Mouse (Mus musculus) hindbrain, embryonic 14.5 days (tissue): Measurements from ENCODE around the gene Mindy4. TPM values are rescaled to one million over a fixed set of nuclear protein-coding genes. Genes with fewer than 3 reads are reported as not detected.
A peak's percentile ranks its signal among the peaks of the same experiment; 100 is the strongest.

ENCODE experiments used
- ATAC-seq: fragments of 200-750 bp; cut with Nextera tagmentation; 2 replicates; pipeline ENCODE4 v1.8.0; 2017; ENCODE audit warnings: moderate number of reproducible peaks, mild to moderate bottlenecking, moderate TSS enrichment, moderate library complexity; ENCODE audit not compliant: low FRiP score
- DNase-seq: peaks from one replicate; pipeline ENCODE4 v3.0.0-alpha.2; 2015; ENCODE audit warnings: low spot score
- H3K27ac ChIP-seq: fragments of 300-500 bp; sonication (generic); 2 replicates; pipeline ENCODE4 v1.5.1; 2014; ENCODE audit warnings: mild to moderate bottlenecking, moderate library complexity
- H3K27me3 ChIP-seq: fragments of 300-500 bp; sonication (generic); 2 replicates; pipeline ENCODE4 v1.6.1; 2014; ENCODE audit warnings: mild to moderate bottlenecking, low read length, mixed read lengths; ENCODE audit not compliant: control insufficient read depth, insufficient read depth
- H3K36me3 ChIP-seq: fragments of 300-500 bp; sonication (generic); replicated peaks from 2 replicates; pipeline ENCODE4 v1.6.1; 2014; ENCODE audit not compliant: control insufficient read depth, insufficient read depth
- H3K4me1 ChIP-seq: fragments of 300-500 bp; sonication (generic); replicated peaks from 2 replicates; pipeline ENCODE4 v1.6.1; 2014; ENCODE audit warnings: antibody characterized with exemption, low read length, mixed read lengths; ENCODE audit not compliant: control insufficient read depth, insufficient read depth
- H3K4me2 ChIP-seq: fragments of 300-500 bp; sonication (generic); replicated peaks from 2 replicates; pipeline ENCODE4 v1.6.1; 2014; ENCODE audit warnings: mild to moderate bottlenecking, moderate library complexity
- H3K4me3 ChIP-seq: fragments of 300-500 bp; sonication (generic); replicated peaks from 2 replicates; pipeline ENCODE4 v1.5.1; 2014; ENCODE audit warnings: mild to moderate bottlenecking, low read length
- H3K9ac ChIP-seq: fragments of 300-500 bp; sonication (generic); 2 replicates; pipeline ENCODE4 v1.6.1; 2014
- H3K9me3 ChIP-seq: fragments of 300-500 bp; sonication (generic); 2 replicates; pipeline ENCODE4 v1.6.1; 2016; ENCODE audit warnings: low read length; ENCODE audit not compliant: control insufficient read depth
- WGBS: fragments of 180-500 bp; shearing (Covaris S2); extraction: QIAGEN DNeasy Blood & Tissue Kit; methylation state at CpG from one replicate; pipeline ENCODE4 v1.1.7; 2014; 5-methylcytosine and 5-hydroxymethylcytosine counted together
- microRNA-seq: library from miRNA; unstranded; fragments of <30 nt; microRNA quantifications from one replicate; pipeline ENCODE4, GENCODE M21; 2016
- polyA plus RNA-seq: library from polyadenylated mRNA; unstranded; fragments of >200 nt; fragmentation: Nextera tagmentation; extraction: Ambion mirVana; gene quantifications from 2 replicates; pipeline ENCODE4 v1.2.1, GENCODE M21; 2014

Mindy4 gene
- polyA plus RNA-seq, 1 experiment from 2014 or later, result 14.2 TPM

DNA sequence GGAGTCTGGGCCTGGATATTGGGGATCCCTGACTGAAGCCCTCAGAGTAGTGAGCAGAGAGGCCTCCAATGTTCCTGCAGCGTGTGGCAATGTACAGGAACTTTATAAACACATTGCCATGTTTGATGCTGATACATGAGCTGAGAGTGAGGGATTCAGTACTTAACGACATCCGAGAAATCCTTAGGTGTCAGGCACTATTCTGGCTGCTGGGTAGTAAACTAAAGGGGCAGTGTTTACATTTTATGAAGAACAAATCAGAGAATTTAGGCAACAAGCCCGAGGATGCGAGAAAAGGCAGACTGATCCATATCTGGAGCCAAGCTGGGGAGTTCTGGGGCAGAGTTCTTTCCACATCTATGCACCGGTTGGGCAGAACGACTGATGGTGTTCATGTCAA lies 152.4 kb downstream of the Mindy4 start:
- H3K36me3 ChIP-seq, result no peaks in the 10 kb centered on the region
- H3K9ac ChIP-seq, result no peak overlapping the region
- ATAC-seq (no peak), DNase-seq (no peak)
- no peak overlapping the region for H3K4me3 ChIP-seq
- no peak overlapping the region for H3K4me2 ChIP-seq
- 90% methylated on average over 7 of the region's 7 CpGs for WGBS
- H3K4me1 ChIP-seq, result no peaks in the 10 kb centered on the region
- no peaks in the 10 kb centered on the region for H3K27me3 ChIP-seq
- H3K9me3 ChIP-seq, result no peaks in the 10 kb centered on the region
- H3K27ac ChIP-seq, result no peak overlapping the region

DNA sequence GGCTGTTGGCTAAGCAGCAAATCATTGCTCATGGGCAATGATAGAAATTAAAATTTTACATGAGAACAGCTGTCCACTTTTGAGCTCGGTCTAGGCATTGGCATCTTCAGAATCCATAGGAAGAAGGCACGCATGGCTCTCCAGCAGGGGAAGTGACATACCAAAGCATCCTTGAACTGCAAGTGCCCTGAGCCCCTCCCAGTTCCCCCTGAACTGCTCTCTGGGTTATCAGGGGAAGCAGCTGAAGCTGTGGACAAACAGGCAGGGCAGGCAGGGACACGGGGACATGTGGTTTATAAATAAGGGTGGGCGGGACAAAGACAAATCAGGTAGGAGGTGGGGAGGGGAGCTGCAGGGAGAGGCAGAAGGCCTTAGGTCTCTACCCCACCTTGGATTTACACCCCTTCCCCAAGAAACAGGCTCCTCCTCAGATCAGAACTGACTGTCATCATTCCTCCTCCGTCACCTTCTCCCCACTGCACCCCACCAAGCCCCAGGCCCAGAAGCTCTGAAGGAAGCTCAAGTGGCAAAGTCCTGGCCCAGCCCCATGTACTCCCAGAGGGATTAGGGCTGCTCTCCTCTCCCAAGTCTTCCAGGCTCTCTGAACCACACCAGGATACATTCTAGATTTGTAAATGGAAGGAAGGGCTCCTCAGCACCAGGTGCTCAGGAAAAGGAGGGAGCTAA lies 153.0 kb downstream of the Mindy4 start:
- Histone ChIP-seq H3K36me3 (no peaks in the 10 kb centered on the region), H3K4me3 (no peak overlapping the region), H3K27ac (no peak overlapping the region), H3K9ac (no peak overlapping the region), H3K9me3 (no peaks in the 10 kb centered on the region), H3K4me1 (no peaks in the 10 kb centered on the region), H3K4me2 (no peak overlapping the region), H3K27me3 (no peaks in the 10 kb centered on the region)
- 65% methylated on average over 5 of the region's 5 CpGs for WGBS
- DNase-seq (no peak), ATAC-seq (no peak)

DNA sequence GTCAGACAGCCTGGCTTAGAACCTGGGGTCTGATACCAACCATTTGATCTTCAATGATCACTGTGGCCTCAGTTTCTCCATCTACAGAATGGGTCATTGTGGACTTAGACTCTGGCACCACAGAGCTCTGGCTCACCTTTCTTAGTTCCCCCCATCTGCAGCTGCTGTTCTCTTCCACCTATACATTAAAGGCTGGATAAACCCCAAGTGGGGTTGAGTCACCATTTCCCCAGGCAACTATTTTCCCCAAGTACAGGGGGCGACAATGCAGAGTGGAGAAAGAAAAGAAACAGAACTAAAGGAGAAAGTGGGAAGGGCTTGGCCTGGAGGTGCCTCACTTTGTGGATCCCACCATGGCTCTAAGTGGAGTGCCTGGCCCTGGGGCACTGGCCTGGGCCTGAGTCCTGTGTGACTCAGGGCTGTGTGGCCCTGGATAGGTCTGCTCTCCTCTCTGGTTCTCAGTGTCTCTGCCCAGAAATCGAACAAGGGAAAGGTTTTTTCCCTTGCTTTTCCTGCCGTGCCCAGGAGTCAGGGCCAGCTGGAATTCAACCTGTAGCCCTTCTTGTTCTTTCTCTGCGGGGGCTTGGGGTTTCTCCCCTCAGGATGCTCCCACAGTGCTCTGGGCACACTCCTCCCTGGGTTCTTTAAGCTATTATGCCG lies 153.9 kb downstream of the Mindy4 start:
- Histone ChIP-seq H3K9me3 (no peaks in the 10 kb centered on the region), H3K27ac (no peak overlapping the region), H3K4me2 (no peak overlapping the region), H3K9ac (no peak overlapping the region), H3K36me3 (no peaks in the 10 kb centered on the region), H3K27me3 (no peaks in the 10 kb centered on the region), H3K4me3 (no peak overlapping the region), H3K4me1 (no peaks in the 10 kb centered on the region)
- DNase-seq (no peak), ATAC-seq (no peak)
- WGBS, result 65% methylated on average over 5 of the region's 5 CpGs

DNA sequence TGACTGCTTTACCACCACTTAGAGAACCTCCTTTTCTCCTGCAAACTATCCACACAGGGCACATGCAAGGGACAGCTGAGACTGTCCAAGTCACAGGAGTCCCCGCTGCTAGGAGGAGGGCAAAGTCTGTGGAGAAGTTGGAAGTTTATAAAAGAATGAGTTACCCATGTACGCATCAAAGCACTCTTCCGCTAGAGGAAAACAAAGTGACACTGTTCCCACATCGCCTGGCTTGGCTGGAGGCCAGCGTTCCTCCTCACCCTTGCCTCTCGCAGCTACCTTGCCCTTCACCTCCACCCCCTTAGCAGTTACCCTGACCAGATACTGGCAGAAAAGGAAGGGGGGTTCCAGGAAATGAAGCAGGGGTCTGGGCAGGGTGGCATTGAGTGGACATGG lies 154.5 kb downstream of the Mindy4 start:
- 39% methylated on average over 6 of the region's 6 CpGs for WGBS
- DNase-seq (no peak), ATAC-seq (no peak)
- Histone ChIP-seq H3K27ac (no peak overlapping the region), H3K4me3 (no peak overlapping the region), H3K4me1 (no peaks in the 10 kb centered on the region), H3K36me3 (no peaks in the 10 kb centered on the region), H3K4me2 (no peak overlapping the region), H3K27me3 (no peaks in the 10 kb centered on the region), H3K9me3 (no peaks in the 10 kb centered on the region), H3K9ac (no peak overlapping the region)

DNA sequence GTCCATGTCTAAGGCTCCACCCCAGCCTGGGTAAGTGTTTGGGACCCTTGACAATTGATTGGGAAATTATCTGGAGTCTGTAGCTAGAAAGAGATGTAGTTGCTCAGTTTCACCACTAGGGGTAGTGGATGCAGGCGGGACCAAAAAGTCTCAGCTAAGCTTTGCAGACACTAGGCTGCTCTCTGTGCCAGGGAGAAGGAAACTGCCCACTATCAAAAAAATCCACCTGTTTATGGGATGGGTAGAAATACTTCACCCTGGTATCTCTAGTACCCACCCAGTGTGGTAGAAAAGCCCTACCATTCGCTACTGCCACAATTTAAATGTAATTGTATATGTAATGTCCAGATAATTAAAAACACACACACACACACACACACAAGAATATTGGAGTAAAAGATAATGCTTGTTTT lies 155.6 kb downstream of the Mindy4 start:
- Histone ChIP-seq H3K27ac (no peak overlapping the region), H3K4me2 (no peak overlapping the region), H3K9me3 (no peaks in the 10 kb centered on the region), H3K4me1 (no peaks in the 10 kb centered on the region), H3K27me3 (no peaks in the 10 kb centered on the region), H3K9ac (no peak overlapping the region), H3K36me3 (no peaks in the 10 kb centered on the region), H3K4me3 (no peak overlapping the region)
- ATAC-seq, result no peak
- peak; percentile 48 for DNase-seq
- 37% methylated on average over 2 of the region's 2 CpGs for WGBS

DNA sequence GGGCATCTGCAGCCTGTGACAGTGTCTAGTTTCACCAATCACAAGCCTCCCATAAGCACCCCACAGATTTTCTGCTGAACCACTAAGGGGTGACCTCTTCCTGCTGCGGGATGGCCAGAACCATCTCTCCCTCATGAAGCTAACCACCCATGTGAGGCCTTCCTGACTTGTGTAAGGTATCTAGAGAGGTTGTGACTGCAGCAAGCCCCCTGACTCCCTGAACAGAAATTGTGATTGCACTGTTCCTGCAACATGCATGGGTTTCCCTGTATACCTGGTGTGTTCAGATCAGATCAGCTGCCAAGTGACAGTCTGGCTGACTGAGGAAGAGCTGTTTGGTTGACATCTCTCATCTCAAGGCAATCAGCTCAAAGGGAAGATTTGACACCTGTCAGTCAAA lies 159.5 kb downstream of the Mindy4 start:
- H3K4me1 ChIP-seq, result no peaks in the 10 kb centered on the region
- H3K4me3 ChIP-seq, result no peak overlapping the region
- no peak overlapping the region for H3K4me2 ChIP-seq
- 82% methylated on average over 1 of the region's 1 CpGs for WGBS
- H3K27me3 ChIP-seq, result no peaks in the 10 kb centered on the region
- ATAC-seq, result no peak
- no peaks in the 10 kb centered on the region for H3K36me3 ChIP-seq
- DNase-seq, result no peak
- no peaks in the 10 kb centered on the region for H3K9me3 ChIP-seq
- H3K27ac ChIP-seq, result no peak overlapping the region
- H3K9ac ChIP-seq, result no peak overlapping the region

DNA sequence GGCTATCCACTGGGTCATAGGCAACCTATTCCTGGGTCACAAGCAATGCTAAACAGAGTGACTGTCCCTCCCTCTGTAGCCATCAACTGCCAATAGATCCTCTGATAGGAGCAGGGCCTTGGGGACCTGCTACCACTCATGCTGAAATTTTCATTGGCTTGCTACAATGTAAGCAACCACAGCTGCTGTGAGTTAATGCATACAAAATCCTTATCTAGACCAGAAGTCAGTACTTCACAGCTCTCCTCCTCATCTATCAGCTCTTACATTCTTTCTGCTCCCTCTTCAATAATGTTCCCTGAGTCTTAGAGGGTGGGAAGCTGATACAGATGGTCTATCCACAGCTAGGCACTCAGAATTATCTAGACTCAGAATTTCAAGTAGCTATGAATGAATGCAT lies 163.9 kb downstream of the Mindy4 start:
- Histone ChIP-seq H3K36me3 (no peaks in the 10 kb centered on the region), H3K4me1 (no peaks in the 10 kb centered on the region), H3K9me3 (no peaks in the 10 kb centered on the region), H3K27me3 (no peaks in the 10 kb centered on the region), H3K4me3 (no peak overlapping the region), H3K9ac (no peak overlapping the region), H3K27ac (no peak overlapping the region), H3K4me2 (no peak overlapping the region)
- ATAC-seq (no peak), DNase-seq (no peak)

Small RNAs within 50 kb of the gene (microRNA-seq; reads per million reads assigned to microRNA genes)
- gene Gm25458, result not detected

Other genes with a start within 250 kb of the Mindy4 start
- gene Nod1, start 230.8 kb upstream of the Mindy4 start, polyA plus RNA-seq, result 2.7 and 3.3 TPM in 2 replicates
- 14.8 and 15.2 TPM in 2 replicates for gene Ggct, start 210.4 kb upstream of the Mindy4 start, polyA plus RNA-seq
- gene Gars, start 165.4 kb upstream of the Mindy4 start, polyA plus RNA-seq, result 205 and 221 TPM in 2 replicates
- gene Crhr2, start 70.4 kb upstream of the Mindy4 start, polyA plus RNA-seq, result 0.95 and 1.3 TPM in 2 replicates
- gene Inmt, start 28.3 kb upstream of the Mindy4 start, polyA plus RNA-seq, result not detected in 2 replicates
- 3.6 and 6.5 TPM in 2 replicates for gene Aqp1, start 133.0 kb downstream of the Mindy4 start, polyA plus RNA-seq
- gene Ghrhr, start 172.9 kb downstream of the Mindy4 start, polyA plus RNA-seq, result not detected in 2 replicates
- 73.4 and 75.1 TPM in 2 replicates for gene Adcyap1r1, start 248.6 kb downstream of the Mindy4 start, polyA plus RNA-seq